Mouse (Mus musculus): ENCODE measurements around the gene Clps. TPM values are rescaled to one million over a fixed set of nuclear protein-coding genes. Genes with fewer than 3 reads are reported as not detected.
A peak's percentile ranks its signal among the peaks of the same experiment; 100 is the strongest.
"Not testable (repeated sequence)": the region's sequence is repeated elsewhere in the genome, so short reads cannot be mapped to it uniquely, and the experiment has no call there.

The Clps gene
- polyA plus RNA-seq, 1 experiment from 2014 or later = not detected

DNA sequence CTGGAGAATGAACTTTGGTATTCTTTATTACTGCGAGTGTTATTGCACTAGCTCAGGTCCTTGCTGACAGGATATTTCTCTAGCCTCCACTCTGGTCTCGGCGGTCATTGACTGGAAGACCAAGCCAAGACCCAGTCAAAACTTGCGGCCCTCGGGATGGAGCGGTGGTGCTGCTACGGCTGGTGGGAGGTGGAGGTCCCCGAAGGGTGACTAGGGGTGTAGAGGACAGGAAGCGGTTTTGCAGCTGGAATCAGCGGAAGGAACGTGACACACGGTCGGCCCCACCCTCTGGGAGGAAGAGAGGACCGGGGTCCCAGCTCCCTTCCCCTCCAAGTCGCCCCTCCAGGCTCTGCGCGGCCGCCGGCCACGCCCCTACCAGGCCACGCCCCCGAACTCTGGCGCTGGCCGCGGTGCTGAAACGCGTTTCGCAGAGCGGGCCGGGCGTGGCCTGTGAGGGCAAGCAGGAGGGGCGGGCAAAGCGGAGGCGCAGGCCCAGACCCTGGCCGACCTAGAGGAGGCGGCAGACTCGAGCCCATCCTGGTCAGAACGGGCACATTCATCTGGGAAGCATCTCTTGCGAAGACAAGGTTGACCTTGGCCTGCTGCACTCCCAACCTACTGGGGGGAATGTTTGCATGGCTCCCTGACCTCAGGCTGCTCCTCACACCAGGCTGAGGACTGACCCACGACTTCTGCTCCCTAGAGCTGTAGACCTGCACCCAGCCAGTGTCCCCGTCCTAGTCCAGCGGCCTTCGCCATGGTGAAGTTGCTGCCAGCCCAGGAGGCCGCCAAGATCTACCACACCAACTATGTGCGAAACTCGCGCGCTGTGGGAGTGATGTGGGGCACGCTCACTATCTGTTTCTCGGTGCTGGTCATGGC, 14.9 kb upstream of the Clps start, which contains the start of gene Lhfpl5:
TSS of gene Lhfpl5 (plus strand) at position 398 of the 882 bp plus-strand sequence.
- Histone ChIP-seq H3K4me3 (peak within 1 kb of the TSS; percentile 44), H3K4me2 (peak within 1 kb of the TSS; percentile 71), H3K36me3 (no peaks in the 10 kb centered on the region), H3K27ac (no peak within 1 kb of the TSS), H3K9me3 (no peaks in the 10 kb centered on the region), H3K4me1 (replicated peaks) (peaks cover 17% of the 10 kb centered on the region), H3K27me3 (peaks cover 25% of the 10 kb centered on the region; the same call in 1 of the 2 replicates), H3K9ac (peak within 1 kb of the TSS; percentile 68)
- WGBS = 15% methylated on average over 50 of the region's 50 CpGs
- peak; percentile 81 for ATAC-seq (ENCODE audit: low FRiP score)

DNA sequence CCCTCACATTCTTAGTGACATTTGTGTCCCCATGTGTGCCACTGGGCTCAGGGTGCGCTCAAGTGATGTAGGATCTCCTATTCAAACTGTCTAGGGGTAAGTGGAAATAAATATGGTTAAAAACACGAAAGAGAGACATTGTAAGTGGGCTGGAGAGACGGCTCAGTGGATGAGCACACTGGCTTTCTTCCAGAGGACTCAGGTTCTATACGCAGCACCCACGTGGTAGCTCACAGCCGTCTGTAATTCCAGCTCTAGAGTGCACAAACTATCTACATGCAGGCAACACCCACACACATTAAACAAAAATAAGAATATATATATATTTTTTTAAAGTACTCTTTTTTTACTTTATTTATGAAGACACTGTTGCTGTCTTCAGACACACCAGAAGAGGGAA, 12.4 kb upstream of the Clps start:
- Histone ChIP-seq H3K36me3 (no peaks in the 10 kb centered on the region), H3K4me3 (no peak overlapping the region), H3K4me2 (no peak overlapping the region), H3K9ac (no peak overlapping the region), H3K27me3 (peaks cover 25% of the 10 kb centered on the region; the same call in 1 of the 2 replicates), H3K4me1 (replicated peaks) (peaks cover 13% of the 10 kb centered on the region), H3K27ac (no peak overlapping the region), H3K9me3 (no peaks in the 10 kb centered on the region)
- no peak for ATAC-seq (ENCODE audit: low FRiP score)
- 88% methylated on average over 6 of the region's 6 CpGs for WGBS

DNA sequence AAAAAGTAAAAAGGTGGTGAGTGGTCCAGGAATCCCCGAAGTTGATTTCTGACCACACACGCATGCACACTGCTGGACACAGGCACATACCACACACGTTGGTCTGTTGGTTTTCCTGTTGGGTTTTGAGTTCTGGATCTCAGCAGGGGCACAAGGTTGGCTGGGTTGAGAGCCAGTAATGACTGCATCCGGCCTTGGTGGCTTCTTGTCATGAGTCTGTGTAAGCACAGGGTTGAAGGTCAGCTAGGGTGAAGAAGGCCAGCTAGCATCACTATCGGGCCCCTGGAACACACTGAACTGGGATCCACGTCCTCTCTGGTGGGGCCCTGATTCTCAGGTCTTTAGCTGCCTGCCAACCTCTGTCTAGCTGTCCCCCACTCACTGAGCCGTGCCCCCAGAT, 12.0 kb upstream of the Clps start:
- Histone ChIP-seq H3K4me2 (no peak overlapping the region), H3K4me1 (replicated peaks) (peaks cover 13% of the 10 kb centered on the region), H3K4me3 (no peak overlapping the region), H3K9me3 (no peaks in the 10 kb centered on the region), H3K27ac (no peak overlapping the region), H3K9ac (no peak overlapping the region), H3K27me3 (peaks cover 25% of the 10 kb centered on the region; the same call in 1 of the 2 replicates), H3K36me3 (no peaks in the 10 kb centered on the region)
- no peak for ATAC-seq (ENCODE audit: low FRiP score)
- WGBS = 87% methylated on average over 7 of the region's 7 CpGs

DNA sequence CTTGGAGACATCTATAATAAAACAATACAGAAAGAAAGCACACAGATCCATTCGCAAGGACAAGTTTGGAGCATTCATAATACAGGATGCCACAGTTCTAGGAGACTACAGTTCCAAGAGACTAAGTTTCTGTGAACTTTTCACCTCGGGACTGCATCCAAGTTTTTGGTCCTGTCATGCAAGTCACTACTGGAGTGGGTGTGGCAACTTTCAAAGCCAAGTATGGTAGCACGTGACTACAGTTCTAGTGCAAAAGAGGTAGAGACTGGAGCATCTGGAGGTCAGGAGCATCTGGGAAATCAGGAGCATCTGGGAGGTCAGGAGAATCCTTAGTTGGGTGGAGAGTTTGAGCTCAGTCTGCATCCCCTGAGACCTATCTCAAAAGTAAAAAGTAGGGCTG, 11.3 kb upstream of the Clps start:
- no peak for ATAC-seq (ENCODE audit: low FRiP score)
- H3K27me3 ChIP-seq = peaks cover 24% of the 10 kb centered on the region; the same call in 1 of the 2 replicates
- WGBS = 88% methylated on average over 3 of the region's 3 CpGs
- H3K9me3 ChIP-seq = no peaks in the 10 kb centered on the region
- no peak overlapping the region for H3K27ac ChIP-seq
- H3K4me1 ChIP-seq (replicated peaks) = peaks cover 13% of the 10 kb centered on the region
- no peak overlapping the region for H3K9ac ChIP-seq
- no peaks in the 10 kb centered on the region for H3K36me3 ChIP-seq
- no peak overlapping the region for H3K4me3 ChIP-seq
- no peak overlapping the region for H3K4me2 ChIP-seq

DNA sequence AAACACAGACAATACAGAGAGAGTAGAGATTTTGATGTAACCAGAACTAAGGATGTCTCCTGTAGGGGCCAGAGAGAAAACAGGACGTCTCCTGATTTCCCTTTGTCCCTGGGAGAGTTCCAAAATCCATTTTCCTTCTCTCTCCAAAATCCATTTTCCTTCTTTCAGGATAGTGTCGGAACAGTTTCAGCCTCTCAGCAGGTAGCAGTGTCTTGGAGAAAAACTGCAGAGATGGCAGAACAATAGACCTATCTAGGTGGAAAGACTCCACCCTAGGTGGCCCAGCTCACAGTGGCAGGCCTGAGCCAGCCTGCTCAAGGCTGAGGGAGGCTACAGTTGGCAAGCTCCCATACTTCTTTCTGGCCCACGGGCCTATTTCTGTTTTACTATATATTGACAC, 7.0 kb upstream of the Clps start:
- no peaks in the 10 kb centered on the region for H3K4me1 ChIP-seq (replicated peaks)
- ATAC-seq (ENCODE audit: low FRiP score) = no peak
- no peak overlapping the region for H3K4me3 ChIP-seq
- 17% methylated on average over 3 of the region's 3 CpGs for WGBS
- H3K27me3 ChIP-seq = no peaks in the 10 kb centered on the region
- no peaks in the 10 kb centered on the region for H3K9me3 ChIP-seq
- no peaks in the 10 kb centered on the region for H3K36me3 ChIP-seq
- H3K4me2 ChIP-seq = no peak overlapping the region
- H3K27ac ChIP-seq = no peak overlapping the region
- no peak overlapping the region for H3K9ac ChIP-seq

DNA sequence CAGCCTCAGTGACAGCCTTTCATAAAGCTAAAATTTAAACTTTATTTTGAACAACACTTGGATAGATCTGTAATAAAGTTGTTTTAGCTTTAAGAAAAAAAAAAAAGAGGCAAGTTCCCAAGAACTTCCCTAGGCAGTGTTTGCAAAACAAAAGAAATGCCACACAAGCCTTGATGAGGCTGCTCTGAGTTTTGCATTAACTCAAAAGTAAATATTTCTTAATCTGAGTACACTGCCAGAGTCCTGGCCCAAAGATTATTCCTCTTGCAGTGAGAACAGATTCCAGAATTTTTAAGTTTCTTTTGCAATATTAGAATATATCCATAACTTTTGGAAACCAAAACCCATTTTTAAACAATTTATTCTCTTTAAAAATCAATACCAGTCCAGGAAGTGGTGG, 4.6 kb upstream of the Clps start:
- no peaks in the 10 kb centered on the region for H3K9me3 ChIP-seq
- H3K27me3 ChIP-seq = no peaks in the 10 kb centered on the region
- no peak overlapping the region for H3K4me3 ChIP-seq
- no peaks in the 10 kb centered on the region for H3K36me3 ChIP-seq
- H3K4me2 ChIP-seq = no peak overlapping the region
- no peak overlapping the region for H3K9ac ChIP-seq
- ATAC-seq (ENCODE audit: low FRiP score) = no peak
- H3K27ac ChIP-seq = no peak overlapping the region
- no peaks in the 10 kb centered on the region for H3K4me1 ChIP-seq (replicated peaks)

DNA sequence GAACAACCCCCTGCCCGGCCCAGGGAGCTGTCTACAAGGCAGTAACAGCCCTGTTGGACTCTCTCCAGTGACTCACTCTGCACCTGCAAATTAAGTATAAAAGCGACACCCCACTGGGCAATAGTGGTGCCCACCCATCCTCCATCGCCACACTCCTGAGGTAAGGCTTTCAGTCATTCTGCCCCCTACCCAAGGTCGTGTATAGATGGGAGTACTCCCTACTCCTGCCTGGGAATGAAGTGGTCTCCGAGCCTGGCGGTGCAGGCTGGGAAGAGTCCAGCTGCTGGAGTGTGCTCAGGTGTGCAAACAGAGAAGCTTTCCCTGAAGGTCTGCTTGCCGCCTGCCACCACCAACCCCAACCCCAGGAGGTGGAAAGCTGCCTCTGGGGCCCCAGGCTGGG, 1.0 kb upstream of the Clps start:
- H3K4me2 ChIP-seq = no peak overlapping the region
- no peaks in the 10 kb centered on the region for H3K27me3 ChIP-seq
- H3K36me3 ChIP-seq = no peaks in the 10 kb centered on the region
- no peak overlapping the region for H3K9ac ChIP-seq
- WGBS = 65% methylated on average over 7 of the region's 7 CpGs
- no peak overlapping the region for H3K4me3 ChIP-seq
- H3K27ac ChIP-seq = no peak overlapping the region
- H3K9me3 ChIP-seq = no peaks in the 10 kb centered on the region
- H3K4me1 ChIP-seq (replicated peaks) = no peaks in the 10 kb centered on the region
- ATAC-seq (ENCODE audit: low FRiP score) = no peak

DNA sequence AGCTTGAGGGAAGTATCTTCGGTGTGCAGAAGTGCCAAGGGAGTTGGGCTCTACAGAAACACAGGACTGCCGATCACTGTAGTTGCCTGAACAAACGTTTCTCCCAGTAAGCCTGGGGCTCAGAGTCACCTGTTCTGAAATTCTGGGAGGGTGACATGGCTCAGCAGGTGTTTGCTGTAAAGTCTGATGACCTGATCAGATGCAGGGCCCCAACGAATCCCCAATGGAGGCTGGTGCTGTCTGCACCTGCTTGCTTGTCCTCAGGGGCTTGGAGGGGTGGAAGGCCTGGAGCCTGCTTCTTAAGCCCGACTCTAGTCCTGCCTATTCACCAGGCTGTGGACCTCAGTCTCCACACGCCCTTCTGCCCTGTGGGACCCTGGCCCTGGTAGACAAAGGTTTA, 2.8 kb downstream of the Clps start:
- Histone ChIP-seq H3K4me3 (no peak overlapping the region), H3K4me2 (no peak overlapping the region), H3K27me3 (no peaks in the 10 kb centered on the region), H3K9me3 (no peaks in the 10 kb centered on the region), H3K27ac (no peak overlapping the region), H3K9ac (no peak overlapping the region), H3K4me1 (replicated peaks) (0 out of 2 replicates have a peak, but pooled peaks cover 4% of the 10 kb centered on the region), H3K36me3 (no peaks in the 10 kb centered on the region)
- 78% methylated on average over 6 of the region's 6 CpGs for WGBS
- no peak for ATAC-seq (ENCODE audit: low FRiP score)

DNA sequence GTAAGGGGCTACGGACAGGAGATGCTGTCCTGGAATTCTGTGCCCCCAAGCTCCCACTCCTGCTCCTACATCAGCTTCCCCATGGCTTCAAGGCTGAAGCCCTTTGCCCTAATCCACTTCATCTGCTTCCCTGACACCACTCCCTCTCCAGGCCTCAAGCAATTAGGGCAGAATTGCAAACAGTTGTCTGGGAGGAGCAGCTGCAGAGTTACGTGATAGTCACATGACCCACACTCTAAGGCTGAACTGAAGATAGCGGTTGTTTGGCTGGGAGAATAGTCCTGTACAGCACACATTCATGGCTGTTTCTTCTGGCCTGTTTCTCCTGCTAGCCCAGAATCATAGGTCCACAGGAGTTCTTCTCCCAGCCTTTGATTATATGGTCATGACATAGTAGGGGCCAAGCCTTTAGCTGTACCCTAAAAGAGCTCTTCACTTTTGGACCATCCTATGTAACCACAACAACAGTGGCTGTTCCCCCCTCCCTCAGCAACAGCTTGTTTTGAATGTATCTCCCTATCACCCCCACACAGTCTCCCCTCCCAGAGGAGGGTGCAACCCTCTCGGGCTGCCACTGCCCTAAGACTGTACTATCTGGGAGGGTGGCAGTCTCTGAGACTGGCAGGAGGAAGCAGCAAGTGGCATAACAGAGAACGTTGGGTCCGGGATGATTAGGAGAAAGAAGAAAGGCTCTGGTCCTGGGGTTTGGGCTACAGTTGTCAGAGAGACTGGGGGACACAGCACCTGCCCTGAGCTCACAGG, 3.8 kb downstream of the Clps start:
- no peaks in the 10 kb centered on the region for H3K9me3 ChIP-seq
- H3K27ac ChIP-seq = no peak overlapping the region
- H3K27me3 ChIP-seq = no peaks in the 10 kb centered on the region
- H3K4me2 ChIP-seq = no peak overlapping the region
- no peaks in the 10 kb centered on the region for H3K36me3 ChIP-seq
- no peak overlapping the region for H3K9ac ChIP-seq
- H3K4me3 ChIP-seq = no peak overlapping the region
- H3K4me1 ChIP-seq (replicated peaks) = 0 out of 2 replicates have a peak, but pooled peaks cover 4% of the 10 kb centered on the region
- no peak for ATAC-seq (ENCODE audit: low FRiP score)
- 56% methylated on average over 6 of the region's 6 CpGs for WGBS

DNA sequence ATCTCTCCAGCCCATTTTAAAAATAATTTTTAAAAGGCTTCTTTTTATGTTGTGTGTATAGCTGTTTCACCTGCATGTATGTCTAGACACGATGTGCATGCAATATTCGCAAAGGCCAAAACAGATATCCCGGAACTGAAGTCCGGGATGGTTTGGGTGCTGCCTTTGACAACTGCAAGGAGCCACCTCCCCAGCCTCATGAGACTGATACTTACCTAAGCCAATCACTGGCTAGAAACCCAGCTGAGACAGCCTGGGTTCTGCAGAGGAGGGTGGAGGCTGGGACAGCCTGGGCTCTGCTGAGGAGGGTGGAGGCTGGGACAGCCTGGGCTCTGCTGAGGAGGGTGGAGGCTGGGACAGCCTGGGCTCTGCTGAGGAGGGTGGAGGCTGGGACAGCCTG, 6.5 kb downstream of the Clps start:
- not testable (repeated sequence) for H3K36me3 ChIP-seq
- 87% methylated on average over 4 of the region's 4 CpGs for WGBS

DNA sequence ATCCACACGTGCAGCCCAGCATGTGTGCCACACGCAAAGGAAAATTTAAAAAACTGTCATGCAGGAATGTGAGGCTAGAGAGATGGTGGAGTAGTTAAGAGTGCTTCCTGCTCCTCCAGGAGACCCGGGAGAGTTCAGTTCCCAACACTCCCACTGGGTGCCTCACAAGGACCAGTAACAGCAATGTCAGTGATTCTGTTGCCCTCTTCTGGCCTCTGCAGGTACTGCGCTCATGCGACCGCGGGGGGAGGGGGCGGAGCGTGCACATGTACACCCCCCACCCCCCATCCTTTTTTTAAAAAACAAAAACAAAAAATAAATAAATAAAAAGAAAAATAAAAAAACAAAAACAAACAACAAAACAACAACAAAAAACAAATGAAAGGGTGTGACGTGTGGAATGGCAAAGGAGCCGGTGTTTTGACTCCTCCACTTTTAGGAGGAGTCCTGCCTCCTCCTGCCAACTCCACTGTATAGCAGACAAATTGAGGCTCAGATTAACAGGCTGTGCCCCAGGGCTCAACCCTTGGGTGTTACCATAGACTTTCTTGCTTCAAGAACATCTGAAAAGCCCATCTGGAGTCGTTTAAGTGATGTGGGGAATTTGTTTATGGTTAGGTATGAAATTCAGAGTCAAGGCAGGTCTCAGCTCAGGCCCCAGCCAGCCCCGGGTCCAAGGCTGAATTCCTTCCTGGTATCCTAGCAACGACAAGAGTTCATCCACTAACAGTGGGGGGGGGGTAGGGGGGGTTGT, 7.3 kb downstream of the Clps start:
- H3K9me3 ChIP-seq = no peaks in the 10 kb centered on the region
- H3K27ac ChIP-seq = no peak overlapping the region
- H3K4me2 ChIP-seq = no peak overlapping the region
- ATAC-seq (ENCODE audit: low FRiP score) = no peak
- 0 out of 2 replicates have a peak, but pooled peaks cover 4% of the 10 kb centered on the region for H3K4me1 ChIP-seq (replicated peaks)
- 7% methylated on average over 14 of the region's 14 CpGs for WGBS
- no peaks in the 10 kb centered on the region for H3K36me3 ChIP-seq
- H3K9ac ChIP-seq = no peak overlapping the region
- H3K4me3 ChIP-seq = no peak overlapping the region
- H3K27me3 ChIP-seq = no peaks in the 10 kb centered on the region

More for the DNA sequence above, 6.5 kb downstream of the Clps start:
- H3K4me1 ChIP-seq (replicated peaks); H3K4me3 ChIP-seq; H3K9me3 ChIP-seq; H3K4me2 ChIP-seq; ATAC-seq (ENCODE audit: low FRiP score); H3K27me3 ChIP-seq; H3K27ac ChIP-seq; H3K9ac ChIP-seq: not testable (repeated sequence)

DNA sequence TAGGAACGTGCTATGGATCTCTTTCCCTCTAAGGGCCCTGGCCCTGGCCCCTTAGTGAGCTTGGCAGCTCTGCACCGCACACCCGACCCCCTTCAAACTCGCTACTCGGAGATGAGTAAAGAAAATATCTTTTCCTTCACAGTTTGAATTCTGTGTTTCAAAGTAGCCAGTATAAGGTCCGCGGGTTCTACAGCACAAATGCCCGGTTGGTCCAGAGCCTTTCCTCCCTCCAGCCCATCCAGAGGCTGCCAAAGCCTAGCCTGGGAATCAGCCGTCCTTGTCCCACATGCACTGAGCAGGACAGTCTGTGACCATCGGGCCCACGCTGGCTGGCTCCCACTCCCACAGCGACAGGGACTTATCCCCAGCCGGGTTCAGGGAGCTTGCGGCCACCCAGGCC, 11.5 kb downstream of the Clps start, which contains the start of gene Clpsl2:
TSS of gene Clpsl2 (plus strand) at position 301 of the 400 bp plus-strand sequence.
- Histone ChIP-seq H3K27ac (no peak within 1 kb of the TSS), H3K27me3 (no peaks in the 10 kb centered on the region), H3K9me3 (no peaks in the 10 kb centered on the region), H3K9ac (no peak within 1 kb of the TSS), H3K36me3 (no peaks in the 10 kb centered on the region), H3K4me1 (replicated peaks) (0 out of 2 replicates have a peak, but pooled peaks cover 4% of the 10 kb centered on the region), H3K4me3 (no peak within 1 kb of the TSS), H3K4me2 (no peak within 1 kb of the TSS)
- 75% methylated on average over 14 of the region's 14 CpGs for WGBS
- no peak for ATAC-seq (ENCODE audit: low FRiP score)

All from hindbrain, embryonic 13.5 days (tissue).